In genomic region chr17:25875171-25876136, GRCm38 (mm10) we compare ENCODE assay signal across 7 mouse cellular contexts. TPM values are rescaled to one million over a fixed set of nuclear protein-coding genes. Genes with fewer than 3 reads are reported as not detected.
DNase-seq lines count a peak whose midpoint lies in the region; ATAC-seq and TF ChIP-seq lines count a peak whose summit lies in the region.

No protein-coding gene starts in this region.

- H3K36me3 ChIP-seq in embryonic facial prominence, embryonic 12.5 days: peaks cover 17% of the 10 kb centered on the region
- no peaks in the 10 kb centered on the region for H3K36me3 ChIP-seq in kidney, adult 2 months (ENCODE audit: control insufficient read depth, insufficient read depth, low read length)
- 0 out of 2 replicates have a peak, but pooled peaks cover 4% of the 10 kb centered on the region for H3K36me3 ChIP-seq in limb, embryonic 11.5 days (ENCODE audit: control insufficient read depth, insufficient read depth, low read length)
- H3K36me3 ChIP-seq in midbrain, embryonic 13.5 days: peaks cover 27% of the 10 kb centered on the region
- H3K36me3 ChIP-seq in small intestine, adult 2 months (ENCODE audit: control insufficient read depth, insufficient read depth, low read length): peaks cover 8% of the 10 kb centered on the region; the same call in 1 of the 2 replicates

- TF ChIP-seq CTCF in kidney, adult 2 months (conservative IDR thresholded peaks at IDR 0.05; ENCODE audit: insufficient read depth, insufficient read length, low read depth, low read length): no peak
- TF ChIP-seq CTCF in small intestine, adult 2 months (IDR thresholded peaks at IDR 0.05; ENCODE audit: extremely low read depth, insufficient read length, insufficient replicate concordance, low read depth, low read length): no peak

- no peaks in the 10 kb centered on the region for H3K9me3 ChIP-seq in embryonic facial prominence, embryonic 12.5 days
- H3K9me3 ChIP-seq in limb, embryonic 11.5 days (ENCODE audit: control insufficient read depth, low read length): no peaks in the 10 kb centered on the region
- no peaks in the 10 kb centered on the region for H3K9me3 ChIP-seq in midbrain, embryonic 13.5 days

- no peaks in the 10 kb centered on the region for H3K27me3 ChIP-seq in embryonic facial prominence, embryonic 12.5 days
- no peaks in the 10 kb centered on the region for H3K27me3 ChIP-seq in kidney, adult 2 months (replicated peaks; ENCODE audit: control insufficient read depth, insufficient read depth, low read length)
- no peaks in the 10 kb centered on the region for H3K27me3 ChIP-seq in limb, embryonic 11.5 days (ENCODE audit: control insufficient read depth, insufficient read depth, low read length)
- no peaks in the 10 kb centered on the region for H3K27me3 ChIP-seq in midbrain, embryonic 13.5 days
- H3K27me3 ChIP-seq in small intestine, adult 2 months (ENCODE audit: control insufficient read depth, insufficient read depth, low read length): no peaks in the 10 kb centered on the region

- peaks cover 22% of the 10 kb centered on the region for H3K4me1 ChIP-seq in embryonic facial prominence, embryonic 12.5 days
- H3K4me1 ChIP-seq in kidney, adult 2 months (ENCODE audit: control insufficient read depth, insufficient read depth, low read length): peaks cover 36% of the 10 kb centered on the region; the same call in 1 of the 2 replicates
- H3K4me1 ChIP-seq in limb, embryonic 11.5 days (ENCODE audit: control insufficient read depth, insufficient read depth, low read length): peaks cover 17% of the 10 kb centered on the region
- peaks cover 33% of the 10 kb centered on the region for H3K4me1 ChIP-seq in midbrain, embryonic 13.5 days (replicated peaks)
- H3K4me1 ChIP-seq in small intestine, adult 2 months (ENCODE audit: control insufficient read depth, insufficient read depth, insufficient read length, low read length): peaks cover 10% of the 10 kb centered on the region

- TF ChIP-seq POLR2A in kidney, adult 2 months (IDR thresholded peaks at IDR 0.05; ENCODE audit: low read depth, low read length): peak; percentile 82
- peak; percentile 82; the same call in 1 of the 2 replicates for TF ChIP-seq POLR2A in small intestine, adult 2 months (IDR thresholded peaks at IDR 0.05; ENCODE audit: low read depth, low read length)

- peak overlapping the region; percentile 71 for H3K9ac ChIP-seq in embryonic facial prominence, embryonic 12.5 days
- H3K9ac ChIP-seq in limb, embryonic 11.5 days (ENCODE audit: low read length): peak overlapping the region; percentile 72
- H3K9ac ChIP-seq in midbrain, embryonic 13.5 days (replicated peaks): peak overlapping the region; percentile 90

- peak overlapping the region; percentile 77 for H3K4me3 ChIP-seq in embryonic facial prominence, embryonic 12.5 days
- peak overlapping the region; percentile 99 for H3K4me3 ChIP-seq in kidney, adult 2 months (ENCODE audit: insufficient read depth, low read depth, low read length)
- peak overlapping the region; percentile 76 for H3K4me3 ChIP-seq in limb, embryonic 11.5 days (ENCODE audit: low read depth, low read length)
- peak overlapping the region; percentile 80 for H3K4me3 ChIP-seq in midbrain, embryonic 13.5 days (replicated peaks)
- peak overlapping the region; percentile 78 for H3K4me3 ChIP-seq in small intestine, adult 2 months (ENCODE audit: low read depth, low read length)

- H3K27ac ChIP-seq in embryonic facial prominence, embryonic 12.5 days: peak overlapping the region; percentile 87
- H3K27ac ChIP-seq in kidney, adult 2 months (ENCODE audit: insufficient read depth, low read depth, low read length): peak overlapping the region; percentile 91
- peak overlapping the region; percentile 53 for H3K27ac ChIP-seq in limb, embryonic 11.5 days (replicated peaks; ENCODE audit: low read depth, low read length)
- peak overlapping the region; percentile 95 for H3K27ac ChIP-seq in midbrain, embryonic 13.5 days
- H3K27ac ChIP-seq in small intestine, adult 2 months (ENCODE audit: insufficient read depth, low read depth, low read length): peak overlapping the region; percentile 71

- H3K4me2 ChIP-seq in embryonic facial prominence, embryonic 12.5 days (replicated peaks): peak overlapping the region; percentile 88
- H3K4me2 ChIP-seq in limb, embryonic 11.5 days (ENCODE audit: low read depth, severe bottlenecking): peak overlapping the region; percentile 88
- peak overlapping the region; percentile 95 for H3K4me2 ChIP-seq in midbrain, embryonic 13.5 days (replicated peaks)

- ATAC-seq in embryonic facial prominence, embryonic 12.5 days (ENCODE audit: insufficient number of reproducible peaks, insufficient read depth, low FRiP score, low TSS enrichment): peak; percentile 86
- ATAC-seq in limb, embryonic 11.5 days (ENCODE audit: insufficient number of reproducible peaks, low FRiP score, low TSS enrichment, low read depth): peak; percentile 86
- ATAC-seq in midbrain, embryonic 13.5 days: peak; percentile 94

- 1% methylated on average over 59 of the region's 59 CpGs for WGBS in embryonic facial prominence, embryonic 12.5 days
- 1% methylated on average over 59 of the region's 59 CpGs for WGBS in kidney, adult 2 months
- 1% methylated on average over 59 of the region's 59 CpGs for WGBS in limb, embryonic 11.5 days
- WGBS in midbrain, embryonic 13.5 days: under 1% methylated on average over 59 of the region's 59 CpGs
- WGBS in small intestine, adult 2 months: under 1% methylated on average over 59 of the region's 59 CpGs

- peak; percentile 93 to 95 for DNase-seq in adrenal gland, postnatal 36 days
- DNase-seq in heart, adult 18-20 months: peak; percentile 89 to 93
- DNase-seq in kidney, adult 2 months: peak; percentile 94
- DNase-seq in limb, embryonic 11.5 days (ENCODE audit: low spot score): peak; percentile 91

RNA-seq across cellular contexts. Expression of gene Mettl26, which starts 0.6 kb away (rescaled TPM):
- total RNA-seq in adrenal gland, postnatal 36 days (2021): 100 to 1,000 TPM; 106 to 124 TPM
- 56.8 and 57.0 TPM in 2 replicates for polyA plus RNA-seq in embryonic facial prominence, embryonic 12.5 days (2016; fragmentation: Nextera tagmentation; extraction: Ambion mirVana)
- 10 to 100 TPM; 11.8 to 15.2 TPM for total RNA-seq in heart, adult 18-20 months (2021)
- 509 and 656 TPM in 2 replicates for polyA plus RNA-seq in kidney, adult 2 months (2012; rRNA removed)
- 55.9 and 60.9 TPM in 2 replicates for polyA plus RNA-seq in limb, embryonic 11.5 days (2014; fragmentation: Nextera tagmentation; extraction: Ambion mirVana)
- polyA plus RNA-seq in midbrain, embryonic 13.5 days (2015; fragmentation: Nextera tagmentation; extraction: Ambion mirVana): 69.7 and 75.4 TPM in 2 replicates
- 149 and 196 TPM in 2 replicates for polyA plus RNA-seq in small intestine, adult 2 months (2012; rRNA removed)

RNA-seq across cellular contexts. Expression of gene Wfikkn1, which starts 5.2 kb away (rescaled TPM):
- total RNA-seq in adrenal gland, postnatal 36 days (2021): 1 to 10 TPM in 1 of 2 experiments, under 1 TPM in 1; 0.99 to 1.2 TPM
- 0.45 and 0.62 TPM in 2 replicates for polyA plus RNA-seq in embryonic facial prominence, embryonic 12.5 days (2016; fragmentation: Nextera tagmentation; extraction: Ambion mirVana)
- total RNA-seq in heart, adult 18-20 months (2021): under 1 TPM; 0.21 to 0.50 TPM
- 0.31 and 0.42 TPM in 2 replicates for polyA plus RNA-seq in kidney, adult 2 months (2012; rRNA removed)
- 0.68 and 0.75 TPM in 2 replicates for polyA plus RNA-seq in limb, embryonic 11.5 days (2014; fragmentation: Nextera tagmentation; extraction: Ambion mirVana)
- 0.61 and 0.70 TPM in 2 replicates for polyA plus RNA-seq in midbrain, embryonic 13.5 days (2015; fragmentation: Nextera tagmentation; extraction: Ambion mirVana)
- 0.72 and 2.6 TPM in 2 replicates for polyA plus RNA-seq in small intestine, adult 2 months (2012; rRNA removed)

RNA-seq across cellular contexts. Expression of gene Mcrip2, which starts 6.9 kb away (rescaled TPM):
- total RNA-seq in adrenal gland, postnatal 36 days (2021): 100 to 1,000 TPM; 340 to 398 TPM
- polyA plus RNA-seq in embryonic facial prominence, embryonic 12.5 days (2016; fragmentation: Nextera tagmentation; extraction: Ambion mirVana): 9.0 and 10.1 TPM in 2 replicates
- 100 to 1,000 TPM; 283 to 318 TPM for total RNA-seq in heart, adult 18-20 months (2021)
- 258 and 286 TPM in 2 replicates for polyA plus RNA-seq in kidney, adult 2 months (2012; rRNA removed)
- polyA plus RNA-seq in limb, embryonic 11.5 days (2014; fragmentation: Nextera tagmentation; extraction: Ambion mirVana): 7.8 and 10.7 TPM in 2 replicates
- polyA plus RNA-seq in midbrain, embryonic 13.5 days (2015; fragmentation: Nextera tagmentation; extraction: Ambion mirVana): 8.0 and 10.4 TPM in 2 replicates
- 84.8 and 111 TPM in 2 replicates for polyA plus RNA-seq in small intestine, adult 2 months (2012; rRNA removed)

RNA-seq across cellular contexts. Expression of gene Wdr90, which starts 14.2 kb away (rescaled TPM):
- 10 to 100 TPM; 12.9 to 15.6 TPM for total RNA-seq in adrenal gland, postnatal 36 days (2021)
- 36.3 and 42.0 TPM in 2 replicates for polyA plus RNA-seq in embryonic facial prominence, embryonic 12.5 days (2016; fragmentation: Nextera tagmentation; extraction: Ambion mirVana)
- 1 to 10 TPM; 1.0 to 2.3 TPM for total RNA-seq in heart, adult 18-20 months (2021)
- 23.8 and 25.5 TPM in 2 replicates for polyA plus RNA-seq in kidney, adult 2 months (2012; rRNA removed)
- polyA plus RNA-seq in limb, embryonic 11.5 days (2014; fragmentation: Nextera tagmentation; extraction: Ambion mirVana): 19.3 and 22.4 TPM in 2 replicates
- polyA plus RNA-seq in midbrain, embryonic 13.5 days (2015; fragmentation: Nextera tagmentation; extraction: Ambion mirVana): 20.1 and 22.4 TPM in 2 replicates
- 8.3 and 13.3 TPM in 2 replicates for polyA plus RNA-seq in small intestine, adult 2 months (2012; rRNA removed)

RNA-seq across cellular contexts. Expression of gene Rhot2, which starts 30.8 kb away (rescaled TPM):
- 100 to 1,000 TPM in 1 of 2 experiments, 10 to 100 TPM in 1; 97.2 to 104 TPM for total RNA-seq in adrenal gland, postnatal 36 days (2021)
- 23.0 and 26.9 TPM in 2 replicates for polyA plus RNA-seq in embryonic facial prominence, embryonic 12.5 days (2016; fragmentation: Nextera tagmentation; extraction: Ambion mirVana)
- total RNA-seq in heart, adult 18-20 months (2021): 100 to 1,000 TPM; 138 to 140 TPM
- polyA plus RNA-seq in kidney, adult 2 months (2012; rRNA removed): 133 and 147 TPM in 2 replicates
- polyA plus RNA-seq in limb, embryonic 11.5 days (2014; fragmentation: Nextera tagmentation; extraction: Ambion mirVana): 9.4 and 10.7 TPM in 2 replicates
- 15.6 and 16.4 TPM in 2 replicates for polyA plus RNA-seq in midbrain, embryonic 13.5 days (2015; fragmentation: Nextera tagmentation; extraction: Ambion mirVana)
- polyA plus RNA-seq in small intestine, adult 2 months (2012; rRNA removed): 54.9 and 87.5 TPM in 2 replicates

Comparison
In these comparisons a context has a peak if more than half of its experiments do, and no peak if none do; other contexts are left out.
1. Peak in every context shown above with its lines: DNase-seq, ATAC-seq, H3K4me3 ChIP-seq and H3K27ac ChIP-seq.